Mouse (Mus musculus): ENCODE data around the gene Sdk2. TPM values are rescaled to one million over a fixed set of nuclear protein-coding genes. Genes with fewer than 3 reads are reported as not detected.

Sdk2 gene
- polyA plus RNA-seq, 1 experiment from 2014 or later: 0.35 TPM

DNA sequence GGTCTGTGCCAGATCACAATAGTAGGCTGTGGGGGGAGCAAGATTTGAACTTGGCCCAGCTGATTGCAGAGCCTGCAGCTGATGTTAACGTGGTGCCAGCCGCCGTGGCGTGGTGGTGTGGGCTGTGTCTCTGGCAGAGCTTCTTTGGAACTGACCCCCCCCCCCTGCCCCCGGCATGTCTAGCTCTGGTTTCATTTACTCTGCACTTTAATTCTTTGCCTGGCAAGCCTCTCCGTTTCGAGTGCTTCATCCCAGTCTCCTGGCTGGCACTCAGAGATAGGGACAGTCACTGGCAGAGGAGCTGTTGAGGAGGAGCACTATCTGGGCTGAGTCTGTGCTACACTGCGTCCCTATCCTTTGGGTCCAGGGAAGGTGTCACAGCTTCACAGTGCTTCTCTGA lies 75.0 kb downstream of the Sdk2 start:
- Histone ChIP-seq H3K36me3 (ENCODE audit: control insufficient read depth, insufficient read depth) (no peaks in the 10 kb centered on the region), H3K4me1 (ENCODE audit: control insufficient read depth, low read depth, low read length) (no peaks in the 10 kb centered on the region), H3K9me3 (replicated peaks; ENCODE audit: control insufficient read depth, low read length) (no peaks in the 10 kb centered on the region), H3K9ac (ENCODE audit: low read depth, low read length) (no peak overlapping the region), H3K27ac (ENCODE audit: low read length) (no peak overlapping the region), H3K4me2 (ENCODE audit: low read depth, low read length) (no peak overlapping the region), H3K27me3 (ENCODE audit: control insufficient read depth, insufficient read depth, low read depth, low read length) (no peaks in the 10 kb centered on the region), H3K4me3 (ENCODE audit: low read depth, low read length) (no peak overlapping the region)
- 59% methylated on average over 8 of the region's 8 CpGs for WGBS (ENCODE audit: insufficient replicate concordance)
- no peak for ATAC-seq (ENCODE audit: low read depth)

GRCm38 (mm10) chr11:113990466-113990865 lies 76.4 kb downstream of the Sdk2 start:
- Histone ChIP-seq H3K4me3 (ENCODE audit: low read depth, low read length) (no peak overlapping the region), H3K4me2 (ENCODE audit: low read depth, low read length) (no peak overlapping the region), H3K27ac (ENCODE audit: low read length) (no peak overlapping the region), H3K36me3 (ENCODE audit: control insufficient read depth, insufficient read depth) (no peaks in the 10 kb centered on the region), H3K9me3 (replicated peaks; ENCODE audit: control insufficient read depth, low read length) (no peaks in the 10 kb centered on the region), H3K27me3 (ENCODE audit: control insufficient read depth, insufficient read depth, low read depth, low read length) (no peaks in the 10 kb centered on the region), H3K9ac (ENCODE audit: low read depth, low read length) (no peak overlapping the region), H3K4me1 (ENCODE audit: control insufficient read depth, low read depth, low read length) (no peaks in the 10 kb centered on the region)
- WGBS (ENCODE audit: insufficient replicate concordance): 4% methylated on average over 6 of the region's 6 CpGs
- no peak for ATAC-seq (ENCODE audit: low read depth)

DNA sequence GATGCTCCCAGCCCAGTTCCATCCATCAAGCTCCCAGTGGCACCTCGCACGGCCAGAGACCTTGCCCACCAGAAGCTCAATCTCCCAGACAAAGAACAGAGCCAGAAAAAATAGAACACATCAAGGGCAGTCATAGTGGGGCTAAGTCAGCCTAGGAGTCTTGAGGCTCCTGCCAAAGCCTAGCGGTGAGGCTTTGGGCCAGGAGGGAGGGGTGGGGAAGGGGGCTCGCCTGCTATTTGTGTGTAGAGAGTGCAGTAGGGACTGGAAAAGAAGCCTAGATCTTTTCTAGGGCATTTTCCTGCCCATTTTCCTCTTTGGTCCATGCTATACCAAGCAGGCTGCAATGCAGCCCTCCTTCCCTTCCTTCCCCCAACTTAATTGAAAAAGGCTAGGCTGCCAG lies 76.8 kb downstream of the Sdk2 start:
- WGBS (ENCODE audit: insufficient replicate concordance): 46% methylated on average over 4 of the region's 4 CpGs
- Histone ChIP-seq H3K4me2 (ENCODE audit: low read depth, low read length) (no peak overlapping the region), H3K4me3 (ENCODE audit: low read depth, low read length) (no peak overlapping the region), H3K27ac (ENCODE audit: low read length) (no peak overlapping the region), H3K9me3 (replicated peaks; ENCODE audit: control insufficient read depth, low read length) (no peaks in the 10 kb centered on the region), H3K4me1 (ENCODE audit: control insufficient read depth, low read depth, low read length) (no peaks in the 10 kb centered on the region), H3K36me3 (ENCODE audit: control insufficient read depth, insufficient read depth) (no peaks in the 10 kb centered on the region), H3K27me3 (ENCODE audit: control insufficient read depth, insufficient read depth, low read depth, low read length) (no peaks in the 10 kb centered on the region), H3K9ac (ENCODE audit: low read depth, low read length) (no peak overlapping the region)
- ATAC-seq (ENCODE audit: low read depth): no peak

- Histone ChIP-seq H3K9ac (ENCODE audit: low read depth, low read length) (no peak overlapping the region), H3K9me3 (replicated peaks; ENCODE audit: control insufficient read depth, low read length) (no peaks in the 10 kb centered on the region), H3K4me3 (ENCODE audit: low read depth, low read length) (no peak overlapping the region), H3K4me1 (ENCODE audit: control insufficient read depth, low read depth, low read length) (no peaks in the 10 kb centered on the region), H3K36me3 (ENCODE audit: control insufficient read depth, insufficient read depth) (no peaks in the 10 kb centered on the region), H3K27me3 (ENCODE audit: control insufficient read depth, insufficient read depth, low read depth, low read length) (no peaks in the 10 kb centered on the region), H3K4me2 (ENCODE audit: low read depth, low read length) (no peak overlapping the region), H3K27ac (ENCODE audit: low read length) (no peak overlapping the region)
- 29% methylated on average over 5 of the region's 5 CpGs for WGBS (ENCODE audit: insufficient replicate concordance)
- no peak for ATAC-seq (ENCODE audit: low read depth)
Measured at GRCm38 (mm10) chr11:113985826-113986416, 80.9 kb downstream of the Sdk2 start.

DNA sequence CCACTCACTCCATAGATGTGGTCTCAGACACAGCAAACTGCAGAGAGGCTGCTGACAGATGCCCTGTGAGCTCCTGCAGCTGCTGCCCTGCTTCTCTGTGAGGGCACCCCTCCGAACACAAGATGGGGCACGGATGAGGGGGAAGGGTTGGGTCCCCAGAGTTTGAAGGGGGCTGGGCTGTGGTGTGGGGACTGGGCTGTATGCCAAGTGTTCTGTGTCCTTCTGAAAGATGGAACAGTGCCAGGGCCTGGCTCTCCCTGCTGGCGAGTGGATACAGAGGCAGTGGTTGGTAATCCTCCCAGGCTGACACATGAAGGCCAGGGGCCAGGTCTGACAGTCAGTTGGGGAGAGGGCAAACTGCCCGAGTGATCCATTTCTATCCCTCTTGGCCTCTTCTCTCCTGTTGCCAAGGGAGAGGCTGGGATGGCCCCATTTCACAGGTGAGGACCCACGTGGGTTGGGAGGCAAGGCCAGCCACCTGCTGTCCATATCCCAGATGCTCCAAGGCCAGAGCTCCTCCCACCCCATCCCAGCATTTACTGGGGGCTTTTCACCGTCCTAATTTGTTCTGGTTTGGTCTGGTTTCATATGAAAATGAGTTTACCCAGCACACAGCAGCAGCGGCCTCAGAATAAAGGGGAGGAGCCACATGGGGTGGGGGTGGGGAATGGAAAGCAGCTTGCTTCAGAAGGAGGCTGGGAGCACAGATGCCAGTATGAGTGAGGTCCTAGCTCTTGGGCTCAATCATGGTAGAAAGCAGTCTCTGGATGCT lies 84.9 kb downstream of the Sdk2 start:
- no peak overlapping the region for H3K27ac ChIP-seq (ENCODE audit: low read length)
- H3K36me3 ChIP-seq (ENCODE audit: control insufficient read depth, insufficient read depth): no peaks in the 10 kb centered on the region
- H3K4me2 ChIP-seq (ENCODE audit: low read depth, low read length): no peak overlapping the region
- no peaks in the 10 kb centered on the region for H3K4me1 ChIP-seq (ENCODE audit: control insufficient read depth, low read depth, low read length)
- no peaks in the 10 kb centered on the region for H3K9me3 ChIP-seq (replicated peaks; ENCODE audit: control insufficient read depth, low read length)
- no peak overlapping the region for H3K4me3 ChIP-seq (ENCODE audit: low read depth, low read length)
- H3K27me3 ChIP-seq (ENCODE audit: control insufficient read depth, insufficient read depth, low read depth, low read length): no peaks in the 10 kb centered on the region
- no peak overlapping the region for H3K9ac ChIP-seq (ENCODE audit: low read depth, low read length)
- ATAC-seq (ENCODE audit: low read depth): no peak
- 35% methylated on average over 7 of the region's 7 CpGs for WGBS (ENCODE audit: insufficient replicate concordance)

- Histone ChIP-seq H3K36me3 (ENCODE audit: control insufficient read depth, insufficient read depth) (no peaks in the 10 kb centered on the region), H3K27me3 (ENCODE audit: control insufficient read depth, insufficient read depth, low read depth, low read length) (no peaks in the 10 kb centered on the region), H3K4me3 (ENCODE audit: low read depth, low read length) (no peak overlapping the region), H3K9me3 (replicated peaks; ENCODE audit: control insufficient read depth, low read length) (no peaks in the 10 kb centered on the region), H3K4me2 (ENCODE audit: low read depth, low read length) (no peak overlapping the region), H3K27ac (ENCODE audit: low read length) (no peak overlapping the region), H3K9ac (ENCODE audit: low read depth, low read length) (no peak overlapping the region), H3K4me1 (ENCODE audit: control insufficient read depth, low read depth, low read length) (no peaks in the 10 kb centered on the region)
- ATAC-seq (ENCODE audit: low read depth): no peak
- WGBS (ENCODE audit: insufficient replicate concordance): 72% methylated on average over 6 of the region's 6 CpGs
Measured at GRCm38 (mm10) chr11:113981088-113981487, 85.8 kb downstream of the Sdk2 start.

GRCm38 (mm10) chr11:113978318-113978717 lies 88.5 kb downstream of the Sdk2 start:
- no peaks in the 10 kb centered on the region for H3K9me3 ChIP-seq (replicated peaks; ENCODE audit: control insufficient read depth, low read length)
- H3K4me1 ChIP-seq (ENCODE audit: control insufficient read depth, low read depth, low read length): no peaks in the 10 kb centered on the region
- no peak overlapping the region for H3K4me3 ChIP-seq (ENCODE audit: low read depth, low read length)
- no peaks in the 10 kb centered on the region for H3K36me3 ChIP-seq (ENCODE audit: control insufficient read depth, insufficient read depth)
- ATAC-seq (ENCODE audit: low read depth): no peak
- no peak overlapping the region for H3K9ac ChIP-seq (ENCODE audit: low read depth, low read length)
- no peaks in the 10 kb centered on the region for H3K27me3 ChIP-seq (ENCODE audit: control insufficient read depth, insufficient read depth, low read depth, low read length)
- WGBS (ENCODE audit: insufficient replicate concordance): 85% methylated on average over 12 of the region's 12 CpGs
- no peak overlapping the region for H3K27ac ChIP-seq (ENCODE audit: low read length)
- H3K4me2 ChIP-seq (ENCODE audit: low read depth, low read length): no peak overlapping the region

DNA sequence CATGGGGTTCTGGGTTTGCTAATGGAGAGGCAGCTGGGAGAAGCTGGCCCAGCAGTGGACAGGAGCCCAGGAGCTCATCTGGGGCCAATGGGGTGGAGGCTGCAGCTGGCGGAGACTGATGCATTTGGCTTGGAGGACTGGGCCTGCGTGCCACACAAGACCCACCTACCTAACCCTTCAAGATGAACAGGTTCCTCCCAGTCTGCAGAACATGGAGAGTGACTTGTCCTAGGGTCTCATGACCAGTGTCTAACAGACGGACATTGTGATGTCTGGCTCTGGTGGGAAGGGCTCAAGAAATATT lies 91.2 kb downstream of the Sdk2 start:
- Histone ChIP-seq H3K27me3 (ENCODE audit: control insufficient read depth, insufficient read depth, low read depth, low read length) (no peaks in the 10 kb centered on the region), H3K4me3 (ENCODE audit: low read depth, low read length) (no peak overlapping the region), H3K36me3 (ENCODE audit: control insufficient read depth, insufficient read depth) (no peaks in the 10 kb centered on the region), H3K27ac (ENCODE audit: low read length) (no peak overlapping the region), H3K4me2 (ENCODE audit: low read depth, low read length) (no peak overlapping the region), H3K9ac (ENCODE audit: low read depth, low read length) (no peak overlapping the region), H3K9me3 (replicated peaks; ENCODE audit: control insufficient read depth, low read length) (no peaks in the 10 kb centered on the region), H3K4me1 (ENCODE audit: control insufficient read depth, low read depth, low read length) (no peaks in the 10 kb centered on the region)
- WGBS (ENCODE audit: insufficient replicate concordance): 58% methylated on average over 3 of the region's 3 CpGs
- ATAC-seq (ENCODE audit: low read depth): no peak

GRCm38 (mm10) chr11:113974876-113975666 lies 91.8 kb downstream of the Sdk2 start:
- H3K27me3 ChIP-seq (ENCODE audit: control insufficient read depth, insufficient read depth, low read depth, low read length): no peaks in the 10 kb centered on the region
- H3K4me1 ChIP-seq (ENCODE audit: control insufficient read depth, low read depth, low read length): no peaks in the 10 kb centered on the region
- H3K36me3 ChIP-seq (ENCODE audit: control insufficient read depth, insufficient read depth): no peaks in the 10 kb centered on the region
- no peak overlapping the region for H3K4me3 ChIP-seq (ENCODE audit: low read depth, low read length)
- ATAC-seq (ENCODE audit: low read depth): no peak
- no peaks in the 10 kb centered on the region; the same call in 1 of the 2 replicates for H3K9me3 ChIP-seq (replicated peaks; ENCODE audit: control insufficient read depth, low read length)
- H3K27ac ChIP-seq (ENCODE audit: low read length): no peak overlapping the region
- H3K9ac ChIP-seq (ENCODE audit: low read depth, low read length): no peak overlapping the region
- 43% methylated on average over 16 of the region's 16 CpGs for WGBS (ENCODE audit: insufficient replicate concordance)
- no peak overlapping the region for H3K4me2 ChIP-seq (ENCODE audit: low read depth, low read length)

All from liver, embryonic 16.5 days (tissue).